Mouse (Mus musculus): ENCODE results near the gene Carnmt1. TPM values are rescaled to one million over a fixed set of nuclear protein-coding genes. Genes with fewer than 3 reads are reported as not detected.

Gene Carnmt1
- polyA plus RNA-seq, 1 experiment, result 6.5 TPM

GRCm38 (mm10) chr19:18650473-18650872 is 20.1 kb upstream of the Carnmt1 start:
- TF ChIP-seq CTCF (IDR thresholded peaks at IDR 0.05; ENCODE audit: insufficient read depth, low read length) (no peak), POLR2A (IDR thresholded peaks at IDR 0.05; ENCODE audit: borderline replicate concordance, extremely low read depth, low read depth, low read length) (no peak)
- Histone ChIP-seq H3K4me1 (ENCODE audit: control insufficient read depth, insufficient read depth, low read length) (no peaks in the 10 kb centered on the region), H3K4me3 (replicated peaks; ENCODE audit: extremely low read depth, low read depth, low read length) (no peak overlapping the region)
- no peak for DNase-seq
- 78% methylated on average over 6 of the region's 6 CpGs for WGBS

DNA sequence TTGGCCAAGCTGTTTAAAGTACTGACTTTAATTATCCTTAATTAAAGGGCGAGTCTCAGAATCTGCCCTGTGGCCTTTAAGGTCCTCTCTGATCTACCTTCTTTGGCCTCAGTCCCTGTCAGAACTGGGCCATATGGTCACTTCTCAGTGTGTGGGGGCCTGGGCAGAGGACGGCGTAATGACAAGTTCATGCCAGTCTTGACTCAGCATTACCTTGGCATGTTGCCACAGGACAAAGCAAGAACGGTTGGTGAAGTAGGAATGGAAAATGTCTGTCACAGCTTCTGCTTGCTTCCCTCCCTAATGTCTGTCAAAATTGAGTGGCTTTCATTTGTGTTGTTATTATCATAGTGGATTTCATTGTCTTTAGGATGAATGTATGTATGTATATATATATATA is 18.0 kb upstream of the Carnmt1 start:
- WGBS, result 62% methylated on average over 4 of the region's 4 CpGs
- Histone ChIP-seq H3K4me1 (ENCODE audit: control insufficient read depth, insufficient read depth, low read length) (no peaks in the 10 kb centered on the region), H3K4me3 (replicated peaks; ENCODE audit: extremely low read depth, low read depth, low read length) (no peak overlapping the region)
- no peak for TF ChIP-seq POLR2A (IDR thresholded peaks at IDR 0.05; ENCODE audit: borderline replicate concordance, extremely low read depth, low read depth, low read length)
- no peak for TF ChIP-seq CTCF (IDR thresholded peaks at IDR 0.05; ENCODE audit: insufficient read depth, low read length)
- no peak for DNase-seq

DNA sequence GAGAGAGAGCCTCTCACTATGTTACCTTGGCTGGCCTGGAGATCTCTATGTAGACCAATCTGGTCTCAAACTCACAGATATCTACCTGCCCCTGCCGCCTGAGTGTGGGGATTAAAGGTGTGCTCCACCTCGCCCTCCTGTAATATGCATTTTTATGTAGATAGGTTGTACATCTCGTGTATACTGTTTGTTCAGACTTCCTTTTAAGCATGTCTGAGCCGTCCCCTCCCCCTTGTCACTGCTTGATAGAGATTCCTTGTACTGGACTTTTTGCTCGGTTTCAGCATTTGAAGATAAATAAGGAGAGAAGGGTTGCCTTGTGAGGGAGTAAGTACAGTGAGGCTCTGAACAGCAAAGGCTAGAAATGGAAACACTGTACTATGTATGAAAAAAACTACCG is 17.5 kb upstream of the Carnmt1 start:
- no peak for DNase-seq
- TF ChIP-seq CTCF (IDR thresholded peaks at IDR 0.05; ENCODE audit: insufficient read depth, low read length) (no peak), POLR2A (IDR thresholded peaks at IDR 0.05; ENCODE audit: borderline replicate concordance, extremely low read depth, low read depth, low read length) (no peak)
- no peak overlapping the region for H3K4me3 ChIP-seq (replicated peaks; ENCODE audit: extremely low read depth, low read depth, low read length)
- WGBS, result 80% methylated on average over 6 of the region's 6 CpGs
- no peaks in the 10 kb centered on the region for H3K4me1 ChIP-seq (ENCODE audit: control insufficient read depth, insufficient read depth, low read length)

GRCm38 (mm10) chr19:18654330-18654729 is 16.2 kb upstream of the Carnmt1 start:
- 83% methylated on average over 8 of the region's 8 CpGs for WGBS
- DNase-seq, result no peak
- H3K4me1 ChIP-seq (ENCODE audit: control insufficient read depth, insufficient read depth, low read length), result no peaks in the 10 kb centered on the region
- H3K4me3 ChIP-seq (replicated peaks; ENCODE audit: extremely low read depth, low read depth, low read length), result no peak overlapping the region
- TF ChIP-seq POLR2A (IDR thresholded peaks at IDR 0.05; ENCODE audit: borderline replicate concordance, extremely low read depth, low read depth, low read length) (no peak), CTCF (IDR thresholded peaks at IDR 0.05; ENCODE audit: insufficient read depth, low read length) (no peak)

- WGBS, result 63% methylated on average over 5 of the region's 5 CpGs
Observed at GRCm38 (mm10) chr19:18654984-18655383, 15.6 kb upstream of the Carnmt1 start.

DNA sequence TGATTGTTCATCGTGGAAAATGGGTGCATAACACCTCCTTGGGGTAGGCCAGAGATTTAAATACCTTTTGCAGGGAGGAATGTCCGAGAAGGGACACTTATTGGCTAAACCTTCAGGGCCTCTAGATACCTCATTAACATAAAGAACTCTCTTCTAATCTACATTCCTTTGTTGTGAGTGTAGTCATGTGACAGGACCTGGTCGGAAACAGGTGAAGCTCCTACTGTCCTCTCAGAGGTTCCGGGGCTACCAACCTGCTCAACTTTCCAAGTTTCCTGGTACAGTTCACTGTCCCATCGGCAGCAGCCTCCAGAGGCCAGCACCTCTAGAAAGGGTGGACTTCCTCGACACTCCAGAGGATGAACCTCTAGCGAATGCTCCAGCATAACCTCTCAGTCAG is 14.6 kb upstream of the Carnmt1 start:
- no peak overlapping the region for H3K4me3 ChIP-seq (replicated peaks; ENCODE audit: extremely low read depth, low read depth, low read length)
- no peak for DNase-seq
- TF ChIP-seq POLR2A (IDR thresholded peaks at IDR 0.05; ENCODE audit: borderline replicate concordance, extremely low read depth, low read depth, low read length), result no peak
- TF ChIP-seq CTCF (IDR thresholded peaks at IDR 0.05; ENCODE audit: insufficient read depth, low read length), result no peak
- WGBS, result 81% methylated on average over 7 of the region's 7 CpGs
- no peaks in the 10 kb centered on the region for H3K4me1 ChIP-seq (ENCODE audit: control insufficient read depth, insufficient read depth, low read length)

More at GRCm38 (mm10) chr19:18654984-18655383, 15.6 kb upstream of the Carnmt1 start:
- Histone ChIP-seq H3K4me1 (ENCODE audit: control insufficient read depth, insufficient read depth, low read length) (no peaks in the 10 kb centered on the region), H3K4me3 (replicated peaks; ENCODE audit: extremely low read depth, low read depth, low read length) (no peak overlapping the region)
- TF ChIP-seq POLR2A (IDR thresholded peaks at IDR 0.05; ENCODE audit: borderline replicate concordance, extremely low read depth, low read depth, low read length) (no peak), CTCF (IDR thresholded peaks at IDR 0.05; ENCODE audit: insufficient read depth, low read length) (no peak)
- no peak for DNase-seq

GRCm38 (mm10) chr19:18658473-18658872 is 12.1 kb upstream of the Carnmt1 start:
- no peak for DNase-seq
- 65% methylated on average over 4 of the region's 4 CpGs for WGBS
- Histone ChIP-seq H3K4me3 (replicated peaks; ENCODE audit: extremely low read depth, low read depth, low read length) (no peak overlapping the region), H3K4me1 (ENCODE audit: control insufficient read depth, insufficient read depth, low read length) (no peaks in the 10 kb centered on the region)
- no peak for TF ChIP-seq POLR2A (IDR thresholded peaks at IDR 0.05; ENCODE audit: borderline replicate concordance, extremely low read depth, low read depth, low read length)
- TF ChIP-seq CTCF (IDR thresholded peaks at IDR 0.05; ENCODE audit: insufficient read depth, low read length), result no peak

DNA sequence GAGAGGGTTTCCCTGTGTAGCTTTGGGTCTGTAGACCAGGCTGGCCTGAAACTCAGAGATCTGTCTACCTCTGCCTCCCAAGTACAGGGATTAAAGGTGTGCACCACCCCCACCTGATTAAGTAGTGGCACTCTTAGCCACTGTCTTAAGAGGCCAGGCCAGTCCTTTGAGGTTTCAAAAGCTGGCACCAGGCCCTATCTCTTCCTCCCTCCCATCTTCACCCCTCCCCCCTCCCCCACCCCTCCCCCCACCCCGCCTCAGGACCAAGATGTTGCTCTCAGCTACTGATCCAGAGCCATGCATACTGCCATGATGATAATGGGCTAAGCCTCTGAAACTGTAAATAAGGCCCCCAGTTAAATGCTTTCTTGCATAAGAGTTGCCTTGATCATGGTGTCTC is 11.2 kb upstream of the Carnmt1 start:
- TF ChIP-seq CTCF (IDR thresholded peaks at IDR 0.05; ENCODE audit: insufficient read depth, low read length) (no peak), POLR2A (IDR thresholded peaks at IDR 0.05; ENCODE audit: borderline replicate concordance, extremely low read depth, low read depth, low read length) (no peak)
- WGBS, result 60% methylated on average over 1 of the region's 1 CpGs
- no peak for DNase-seq
- Histone ChIP-seq H3K4me3 (replicated peaks; ENCODE audit: extremely low read depth, low read depth, low read length) (no peak overlapping the region), H3K4me1 (ENCODE audit: control insufficient read depth, insufficient read depth, low read length) (no peaks in the 10 kb centered on the region)

DNA sequence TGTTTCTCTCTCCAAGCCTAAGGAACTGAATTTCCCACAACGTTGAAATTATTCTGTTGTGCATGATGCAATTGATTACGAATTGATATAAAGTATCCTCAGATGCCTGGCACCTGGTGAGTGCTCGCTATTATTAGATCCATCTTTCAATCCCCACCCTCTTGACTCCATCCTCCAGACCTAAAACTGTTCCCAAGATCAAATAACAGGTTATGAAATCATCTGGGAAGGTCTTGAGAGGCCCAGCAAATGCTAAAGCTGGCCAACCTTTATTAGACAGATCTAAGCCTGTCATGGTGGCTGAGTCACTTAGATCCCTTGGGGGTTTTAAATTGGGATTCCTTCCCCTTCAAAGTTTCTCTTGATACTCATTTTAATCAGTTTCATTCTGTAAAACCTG is 10.1 kb upstream of the Carnmt1 start:
- TF ChIP-seq POLR2A (IDR thresholded peaks at IDR 0.05; ENCODE audit: borderline replicate concordance, extremely low read depth, low read depth, low read length), result no peak
- no peak for TF ChIP-seq CTCF (IDR thresholded peaks at IDR 0.05; ENCODE audit: insufficient read depth, low read length)
- WGBS, result 70% methylated on average over 3 of the region's 3 CpGs

GRCm38 (mm10) chr19:18661683-18662082 is 8.9 kb upstream of the Carnmt1 start:
- WGBS, result 45% methylated on average over 1 of the region's 1 CpGs
- TF ChIP-seq CTCF (IDR thresholded peaks at IDR 0.05; ENCODE audit: insufficient read depth, low read length) (no peak), POLR2A (IDR thresholded peaks at IDR 0.05; ENCODE audit: borderline replicate concordance, extremely low read depth, low read depth, low read length) (no peak)
- DNase-seq, result no peak
- Histone ChIP-seq H3K4me1 (ENCODE audit: control insufficient read depth, insufficient read depth, low read length) (no peaks in the 10 kb centered on the region), H3K4me3 (replicated peaks; ENCODE audit: extremely low read depth, low read depth, low read length) (no peak overlapping the region)

More for the DNA sequence above, 10.1 kb upstream of the Carnmt1 start:
- Histone ChIP-seq H3K4me1 (ENCODE audit: control insufficient read depth, insufficient read depth, low read length) (no peaks in the 10 kb centered on the region), H3K4me3 (replicated peaks; ENCODE audit: extremely low read depth, low read depth, low read length) (no peak overlapping the region)
- no peak for DNase-seq
